In the genomic region with DNA sequence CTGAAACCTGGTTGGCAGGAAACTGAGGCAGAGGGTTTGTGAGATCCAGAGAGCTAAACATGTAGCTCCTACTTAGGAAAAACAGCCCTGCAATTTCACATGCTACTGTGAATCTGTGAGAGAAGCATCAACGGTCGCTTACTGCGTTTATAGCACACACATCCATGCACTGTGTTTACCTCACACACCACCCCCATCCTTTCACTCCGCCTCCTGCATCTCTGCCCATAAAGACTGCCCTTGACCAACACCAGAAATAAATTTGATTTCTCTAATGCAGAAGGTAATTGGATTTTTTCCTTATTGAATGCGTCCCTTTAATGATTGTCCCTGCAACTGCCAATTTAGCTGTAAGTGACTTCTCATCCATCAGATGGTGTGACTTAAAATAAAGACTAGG, we compare ENCODE assay signal across 15 mouse cellular contexts.
"Had no signal": no experiment of that assay in that cellular context is flagged by ENCODE, and none has a peak within 500 bp of the region (broad histone marks: within the 10 kb centered on the region; RNA-seq: fewer than 3 reads in every experiment).

No protein-coding gene starts in this region.

- H3K4me2 ChIP-seq: kidney, embryonic 15.5 days; limb, embryonic 15.5 days; liver, embryonic 12.5 days; lung, embryonic 15.5 days; neural tube, embryonic 12.5 days; stomach, embryonic 15.5 days had no signal

- H3K9ac ChIP-seq: kidney, embryonic 15.5 days; limb, embryonic 15.5 days; liver, embryonic 12.5 days; lung, embryonic 15.5 days; neural tube, embryonic 12.5 days; stomach, embryonic 15.5 days had no signal

- H3K4me3 ChIP-seq: kidney, embryonic 15.5 days; limb, embryonic 15.5 days; liver, embryonic 12.5 days; lung, embryonic 15.5 days; neural tube, embryonic 12.5 days; stomach, embryonic 15.5 days had no signal

- H3K27ac ChIP-seq: kidney, embryonic 15.5 days; limb, embryonic 15.5 days; liver, embryonic 12.5 days; lung, embryonic 15.5 days; macrophage; neural tube, embryonic 12.5 days; stomach, embryonic 15.5 days had no signal

- H3K27me3 ChIP-seq: kidney, embryonic 15.5 days; limb, embryonic 15.5 days; liver, embryonic 12.5 days; lung, embryonic 15.5 days; megakaryocyte, embryonic 14.5 days; neural tube, embryonic 12.5 days; stomach, embryonic 15.5 days had no signal

- H3K9me3 ChIP-seq: kidney, embryonic 15.5 days; limb, embryonic 15.5 days; liver, embryonic 12.5 days; lung, embryonic 15.5 days; neural tube, embryonic 12.5 days; stomach, embryonic 15.5 days had no signal

- H3K4me1 ChIP-seq: kidney, embryonic 15.5 days; limb, embryonic 15.5 days; liver, embryonic 12.5 days; lung, embryonic 15.5 days; megakaryocyte, embryonic 14.5 days; neural tube, embryonic 12.5 days; stomach, embryonic 15.5 days had no signal

- DNase-seq: kidney, adult 2 months; kidney, postnatal 14 days; lung, postnatal 14 days; midbrain, embryonic 14.5 days; right cerebral cortex, postnatal 14 days; thymus, adult 2 months; thymus, postnatal 25 days had no signal

- H3K36me3 ChIP-seq: kidney, embryonic 15.5 days; limb, embryonic 15.5 days; liver, embryonic 12.5 days; lung, embryonic 15.5 days; neural tube, embryonic 12.5 days; stomach, embryonic 15.5 days had no signal

- ATAC-seq: liver, embryonic 12.5 days had no signal
